Mouse (Mus musculus): ENCODE results near the gene Mbd6. TPM values are rescaled to one million over a fixed set of nuclear protein-coding genes. Genes with fewer than 3 reads are reported as not detected.

The Mbd6 gene
- polyA plus RNA-seq, 1 experiment from 2014 or later = 20.6 TPM

GRCm38 (mm10) chr10:127266112-127267091, 22.4 kb downstream of the Mbd6 start, which contains the start of gene Dctn2:
Gene Dctn2, plus strand, starts transcription at chr10:127266368.
- Histone ChIP-seq H3K4me2 (ENCODE audit: low read length) (peak within 1 kb of the TSS; percentile 94), H3K36me3 (ENCODE audit: control insufficient read depth, insufficient read depth, low read length) (peaks cover 25% of the 10 kb centered on the region), H3K9ac (ENCODE audit: low read length) (peak within 1 kb of the TSS; percentile 89), H3K9me3 (ENCODE audit: control insufficient read depth, low read length) (no peaks in the 10 kb centered on the region), H3K4me3 (ENCODE audit: low read depth, low read length) (peak within 1 kb of the TSS; percentile 86), H3K4me1 (replicated peaks; ENCODE audit: control insufficient read depth, insufficient read depth, low read length) (peaks cover 18% of the 10 kb centered on the region), H3K27ac (ENCODE audit: low read depth) (peak within 1 kb of the TSS; percentile 83), H3K27me3 (replicated peaks; ENCODE audit: control insufficient read depth, insufficient read depth, low read length) (peaks cover 29% of the 10 kb centered on the region)
- DNase-seq (ENCODE audit: low spot score) (peak; percentile 92), ATAC-seq (replicated peaks; ENCODE audit: low FRiP score, low TSS enrichment, low read depth) (peak; percentile 95)
- WGBS = under 1% methylated on average over 70 of the region's 70 CpGs

DNA sequence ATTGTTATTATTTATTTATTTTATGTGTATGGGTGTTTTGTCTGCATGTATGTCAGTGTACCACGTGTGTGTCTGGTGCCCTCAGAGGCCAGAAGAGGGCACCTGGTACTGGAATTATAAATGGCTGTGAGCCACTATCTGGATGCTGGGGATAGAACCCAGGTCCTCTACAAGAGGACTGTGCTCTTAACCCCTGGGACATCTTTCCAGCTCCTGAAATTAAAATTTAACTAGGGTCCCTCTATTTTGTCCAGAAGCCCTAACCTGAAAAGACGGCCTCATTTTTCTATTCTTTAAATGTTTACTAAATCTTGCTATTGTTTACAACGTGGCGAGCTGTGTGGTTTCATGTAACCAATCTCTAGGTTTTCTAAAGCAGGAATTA, 23.1 kb downstream of the Mbd6 start:
- H3K27ac ChIP-seq (ENCODE audit: low read depth) = no peak overlapping the region
- H3K9ac ChIP-seq (ENCODE audit: low read length) = peak overlapping the region; percentile 89; the same call in 1 of the 2 replicates
- 26% methylated on average over 4 of the region's 4 CpGs for WGBS
- peak overlapping the region; percentile 86 for H3K4me3 ChIP-seq (ENCODE audit: low read depth, low read length)
- no peaks in the 10 kb centered on the region for H3K9me3 ChIP-seq (ENCODE audit: control insufficient read depth, low read length)
- H3K36me3 ChIP-seq (ENCODE audit: control insufficient read depth, insufficient read depth, low read length) = peaks cover 19% of the 10 kb centered on the region
- peaks cover 18% of the 10 kb centered on the region for H3K4me1 ChIP-seq (replicated peaks; ENCODE audit: control insufficient read depth, insufficient read depth, low read length)
- no peak for DNase-seq (ENCODE audit: low spot score)
- ATAC-seq (replicated peaks; ENCODE audit: low FRiP score, low TSS enrichment, low read depth) = 0 out of 2 replicates have a peak, but pooled peaks have one; percentile 29
- peak overlapping the region; percentile 39 for H3K4me2 ChIP-seq (ENCODE audit: low read length)
- H3K27me3 ChIP-seq (replicated peaks; ENCODE audit: control insufficient read depth, insufficient read depth, low read length) = peaks cover 29% of the 10 kb centered on the region

DNA sequence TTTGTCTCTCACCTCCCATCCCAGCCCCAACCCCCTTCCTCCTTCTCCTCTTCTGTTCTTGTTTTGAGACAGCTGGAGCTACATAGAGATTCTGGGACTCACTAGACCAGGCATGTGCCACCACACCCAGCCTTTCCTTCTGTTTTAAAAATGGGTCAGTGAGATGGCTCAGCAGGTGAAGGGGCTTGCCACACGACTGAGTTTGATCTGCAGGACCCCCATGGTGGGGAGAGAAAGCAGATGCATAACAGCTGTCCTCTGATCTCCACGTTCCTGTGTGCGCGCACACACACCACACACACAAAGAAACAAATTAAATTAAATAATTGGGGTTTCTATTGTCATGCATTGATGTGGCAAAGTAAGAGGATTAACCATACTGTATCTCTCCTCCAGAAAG, 23.8 kb downstream of the Mbd6 start:
- H3K27ac ChIP-seq (ENCODE audit: low read depth) = no peak overlapping the region
- peaks cover 18% of the 10 kb centered on the region for H3K4me1 ChIP-seq (replicated peaks; ENCODE audit: control insufficient read depth, insufficient read depth, low read length)
- H3K4me3 ChIP-seq (ENCODE audit: low read depth, low read length) = no peak overlapping the region
- 68% methylated on average over 4 of the region's 4 CpGs for WGBS
- H3K9ac ChIP-seq (ENCODE audit: low read length) = no peak overlapping the region
- H3K27me3 ChIP-seq (replicated peaks; ENCODE audit: control insufficient read depth, insufficient read depth, low read length) = peaks cover 29% of the 10 kb centered on the region
- H3K9me3 ChIP-seq (ENCODE audit: control insufficient read depth, low read length) = no peaks in the 10 kb centered on the region
- DNase-seq (ENCODE audit: low spot score) (no peak), ATAC-seq (replicated peaks; ENCODE audit: low FRiP score, low TSS enrichment, low read depth) (no peak)
- H3K4me2 ChIP-seq (ENCODE audit: low read length) = no peak overlapping the region
- H3K36me3 ChIP-seq (ENCODE audit: control insufficient read depth, insufficient read depth, low read length) = peaks cover 12% of the 10 kb centered on the region

- DNase-seq (ENCODE audit: low spot score) (no peak), ATAC-seq (replicated peaks; ENCODE audit: low FRiP score, low TSS enrichment, low read depth) (no peak)
- H3K9me3 ChIP-seq (ENCODE audit: control insufficient read depth, low read length) = no peaks in the 10 kb centered on the region
- 78% methylated on average over 8 of the region's 8 CpGs for WGBS
- peaks cover 29% of the 10 kb centered on the region for H3K27me3 ChIP-seq (replicated peaks; ENCODE audit: control insufficient read depth, insufficient read depth, low read length)
- peaks cover 7% of the 10 kb centered on the region for H3K36me3 ChIP-seq (ENCODE audit: control insufficient read depth, insufficient read depth, low read length)
- H3K4me1 ChIP-seq (replicated peaks; ENCODE audit: control insufficient read depth, insufficient read depth, low read length) = peaks cover 18% of the 10 kb centered on the region
- no peak overlapping the region for H3K9ac ChIP-seq (ENCODE audit: low read length)
- H3K4me2 ChIP-seq (ENCODE audit: low read length) = no peak overlapping the region
- H3K27ac ChIP-seq (ENCODE audit: low read depth) = no peak overlapping the region
- H3K4me3 ChIP-seq (ENCODE audit: low read depth, low read length) = no peak overlapping the region
Observed at GRCm38 (mm10) chr10:127264336-127264735, 24.5 kb downstream of the Mbd6 start.

- H3K27me3 ChIP-seq (replicated peaks; ENCODE audit: control insufficient read depth, insufficient read depth, low read length) = peaks cover 29% of the 10 kb centered on the region
- H3K9me3 ChIP-seq (ENCODE audit: control insufficient read depth, low read length) = no peaks in the 10 kb centered on the region
- 58% methylated on average over 3 of the region's 3 CpGs for WGBS
- peaks cover 18% of the 10 kb centered on the region for H3K4me1 ChIP-seq (replicated peaks; ENCODE audit: control insufficient read depth, insufficient read depth, low read length)
- ATAC-seq (replicated peaks; ENCODE audit: low FRiP score, low TSS enrichment, low read depth) (no peak), DNase-seq (ENCODE audit: low spot score) (no peak)
- H3K4me3 ChIP-seq (ENCODE audit: low read depth, low read length) = no peak overlapping the region
- no peaks in the 10 kb centered on the region for H3K36me3 ChIP-seq (ENCODE audit: control insufficient read depth, insufficient read depth, low read length)
- peak overlapping the region; percentile 84; the same call in 1 of the 2 replicates for H3K4me2 ChIP-seq (ENCODE audit: low read length)
- H3K27ac ChIP-seq (ENCODE audit: low read depth) = no peak overlapping the region
- no peak overlapping the region for H3K9ac ChIP-seq (ENCODE audit: low read length)
Observed at GRCm38 (mm10) chr10:127263631-127264030, 25.2 kb downstream of the Mbd6 start.

GRCm38 (mm10) chr10:127262548-127263398, 26.0 kb downstream of the Mbd6 start, which contains the start of gene Kif5a:
Gene Kif5a, minus strand, starts transcription at chr10:127263348.
- peaks cover 14% of the 10 kb centered on the region for H3K4me1 ChIP-seq (replicated peaks; ENCODE audit: control insufficient read depth, insufficient read depth, low read length)
- H3K36me3 ChIP-seq (ENCODE audit: control insufficient read depth, insufficient read depth, low read length) = no peaks in the 10 kb centered on the region
- H3K27me3 ChIP-seq (replicated peaks; ENCODE audit: control insufficient read depth, insufficient read depth, low read length) = peaks cover 29% of the 10 kb centered on the region
- ATAC-seq (replicated peaks; ENCODE audit: low FRiP score, low TSS enrichment, low read depth) (no peak), DNase-seq (ENCODE audit: low spot score) (peak; percentile 66)
- H3K4me2 ChIP-seq (ENCODE audit: low read length) = peak within 1 kb of the TSS; percentile 84
- H3K4me3 ChIP-seq (ENCODE audit: low read depth, low read length) = peak within 1 kb of the TSS; percentile 43
- 1% methylated on average over 46 of the region's 53 CpGs for WGBS
- no peak within 1 kb of the TSS for H3K27ac ChIP-seq (ENCODE audit: low read depth)
- H3K9me3 ChIP-seq (ENCODE audit: control insufficient read depth, low read length) = no peaks in the 10 kb centered on the region
- H3K9ac ChIP-seq (ENCODE audit: low read length) = peak within 1 kb of the TSS; percentile 44

GRCm38 (mm10) chr10:127261706-127262547, 26.9 kb downstream of the Mbd6 start:
- Histone ChIP-seq H3K4me2 (ENCODE audit: low read length) (no peak overlapping the region; the same call in 1 of the 2 replicates), H3K4me3 (ENCODE audit: low read depth, low read length) (peak overlapping the region; percentile 43; the same call in 1 of the 2 replicates)
- WGBS = 62% methylated on average over 15 of the region's 15 CpGs

More at GRCm38 (mm10) chr10:127261706-127262547, 26.9 kb downstream of the Mbd6 start:
- Histone ChIP-seq H3K9ac (ENCODE audit: low read length) (no peak overlapping the region), H3K27me3 (replicated peaks; ENCODE audit: control insufficient read depth, insufficient read depth, low read length) (peaks cover 29% of the 10 kb centered on the region), H3K4me1 (replicated peaks; ENCODE audit: control insufficient read depth, insufficient read depth, low read length) (peaks cover 5% of the 10 kb centered on the region), H3K9me3 (ENCODE audit: control insufficient read depth, low read length) (no peaks in the 10 kb centered on the region), H3K36me3 (ENCODE audit: control insufficient read depth, insufficient read depth, low read length) (no peaks in the 10 kb centered on the region), H3K27ac (ENCODE audit: low read depth) (no peak overlapping the region)
- no peak for ATAC-seq (replicated peaks; ENCODE audit: low FRiP score, low TSS enrichment, low read depth)
- DNase-seq (ENCODE audit: low spot score) = no peak

All from intestine, embryonic 14.5 days (tissue).